Mouse (Mus musculus) heart, embryonic 13.5 days (tissue): ENCODE results near the gene Npdc1. TPM values are rescaled to one million over a fixed set of nuclear protein-coding genes. Genes with fewer than 3 reads are reported as not detected.

Source experiments
- ATAC-seq: fragments of 200-750 bp; cut with Nextera tagmentation; 2 replicates; pipeline ENCODE4 v1.8.0; 2017; ENCODE audit warnings: moderate TSS enrichment; ENCODE audit not compliant: insufficient number of reproducible peaks, low FRiP score, low TSS enrichment; ENCODE audit errors: extremely low read depth
- H3K27ac ChIP-seq: fragments of 300-500 bp; sonication (generic); replicated peaks from 2 replicates; pipeline ENCODE4 v1.5.1; 2015; ENCODE audit warnings: moderate library complexity, mild to moderate bottlenecking, inconsistent platforms
- H3K27me3 ChIP-seq: fragments of 300-500 bp; sonication (generic); replicated peaks from 2 replicates; pipeline ENCODE4 v1.6.1; 2015; ENCODE audit warnings: mild to moderate bottlenecking, inconsistent platforms
- H3K36me3 ChIP-seq: fragments of 300-500 bp; sonication (generic); 2 replicates; pipeline ENCODE4 v1.6.1; 2015; ENCODE audit warnings: mild to moderate bottlenecking, inconsistent platforms
- H3K4me1 ChIP-seq: fragments of 300-500 bp; sonication (generic); 2 replicates; pipeline ENCODE4 v1.6.1; 2015; ENCODE audit warnings: inconsistent platforms
- H3K4me2 ChIP-seq: fragments of 300-500 bp; sonication (generic); 2 replicates; pipeline ENCODE4 v1.6.1; 2015; ENCODE audit warnings: inconsistent platforms, mild to moderate bottlenecking, moderate library complexity
- H3K4me3 ChIP-seq: fragments of 300-500 bp; sonication (generic); 2 replicates; pipeline ENCODE4 v1.5.1; 2015; ENCODE audit warnings: moderate library complexity, mild to moderate bottlenecking, inconsistent platforms
- H3K9ac ChIP-seq: fragments of 300-500 bp; sonication (generic); 2 replicates; pipeline ENCODE4 v1.6.1; 2015; ENCODE audit warnings: inconsistent platforms, mild to moderate bottlenecking, moderate library complexity
- H3K9me3 ChIP-seq: fragments of 300-500 bp; sonication (generic); 2 replicates; pipeline ENCODE4 v1.6.1; 2016; ENCODE audit warnings: inconsistent platforms
- WGBS: fragments of 180-500 bp; shearing (Covaris S2); methylation state at CpG from one replicate; pipeline ENCODE4 v1.1.7; 2015; ENCODE audit warnings: mixed read lengths; 5-methylcytosine and 5-hydroxymethylcytosine counted together
- polyA plus RNA-seq: library from polyadenylated mRNA; unstranded; fragments of >200 nt; fragmentation: Nextera tagmentation; extraction: Ambion mirVana; gene quantifications from 2 replicates; pipeline ENCODE4 v1.2.1, GENCODE M21; 2015

Npdc1 gene
- polyA plus RNA-seq, 1 experiment from 2014 or later: 26.6 TPM

GRCm38 (mm10) chr2:25431308-25431855 lies 32.2 kb downstream of the Npdc1 start:
- Histone ChIP-seq H3K4me3 (no peak overlapping the region), H3K27ac (no peak overlapping the region), H3K9me3 (no peaks in the 10 kb centered on the region), H3K27me3 (peaks cover 50% of the 10 kb centered on the region), H3K4me1 (peaks cover 2% of the 10 kb centered on the region; the same call in 1 of the 2 replicates), H3K9ac (no peak overlapping the region), H3K36me3 (no peaks in the 10 kb centered on the region), H3K4me2 (no peak overlapping the region)
- no peak for ATAC-seq
- 82% methylated on average over 6 of the region's 6 CpGs for WGBS

- no peak overlapping the region for H3K9ac ChIP-seq
- H3K4me1 ChIP-seq: peaks cover 2% of the 10 kb centered on the region; the same call in 1 of the 2 replicates
- peaks cover 41% of the 10 kb centered on the region for H3K27me3 ChIP-seq
- WGBS: 64% methylated on average over 11 of the region's 11 CpGs
- no peak for ATAC-seq
- no peaks in the 10 kb centered on the region for H3K9me3 ChIP-seq
- H3K36me3 ChIP-seq: peaks cover 6% of the 10 kb centered on the region
- H3K4me2 ChIP-seq: no peak overlapping the region
- H3K4me3 ChIP-seq: no peak overlapping the region
- H3K27ac ChIP-seq: no peak overlapping the region
Observed at GRCm38 (mm10) chr2:25432326-25433098, 33.4 kb downstream of the Npdc1 start.

GRCm38 (mm10) chr2:25433101-25433500 lies 34.0 kb downstream of the Npdc1 start:
- H3K9me3 ChIP-seq: no peaks in the 10 kb centered on the region
- WGBS: 85% methylated on average over 17 of the region's 17 CpGs
- H3K27me3 ChIP-seq: peaks cover 40% of the 10 kb centered on the region
- no peak overlapping the region for H3K4me2 ChIP-seq
- H3K4me3 ChIP-seq: no peak overlapping the region
- no peak for ATAC-seq
- peaks cover 6% of the 10 kb centered on the region for H3K36me3 ChIP-seq
- peaks cover 2% of the 10 kb centered on the region; the same call in 1 of the 2 replicates for H3K4me1 ChIP-seq
- H3K27ac ChIP-seq: no peak overlapping the region
- H3K9ac ChIP-seq: no peak overlapping the region

DNA sequence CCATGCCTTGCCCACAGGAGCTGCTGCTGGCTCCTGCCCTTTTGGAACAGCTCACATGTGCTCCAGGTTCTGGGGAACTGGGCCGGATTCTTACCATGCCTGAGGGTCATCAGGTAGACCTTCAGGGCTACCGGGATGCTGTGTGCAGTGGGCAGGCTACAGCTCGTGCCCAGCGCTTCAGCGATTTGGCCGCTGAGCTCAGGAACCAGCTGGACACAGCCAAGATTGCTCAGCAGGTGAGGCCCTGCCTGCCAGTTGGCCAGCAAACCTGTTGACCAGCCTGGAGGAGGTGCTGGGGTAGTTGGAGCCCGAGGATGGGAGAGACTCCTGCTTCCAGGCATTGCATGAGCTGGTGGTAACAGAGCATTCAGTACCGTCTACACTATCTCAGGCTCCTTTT lies 35.1 kb downstream of the Npdc1 start:
- no peak overlapping the region for H3K4me2 ChIP-seq
- H3K27me3 ChIP-seq: peaks cover 40% of the 10 kb centered on the region
- WGBS: 84% methylated on average over 8 of the region's 8 CpGs
- H3K9me3 ChIP-seq: no peaks in the 10 kb centered on the region
- no peak overlapping the region for H3K9ac ChIP-seq
- H3K27ac ChIP-seq: no peak overlapping the region
- H3K36me3 ChIP-seq: peaks cover 6% of the 10 kb centered on the region
- no peak overlapping the region for H3K4me3 ChIP-seq
- no peaks in the 10 kb centered on the region for H3K4me1 ChIP-seq
- ATAC-seq: no peak

GRCm38 (mm10) chr2:25436286-25436820 lies 37.2 kb downstream of the Npdc1 start:
- Histone ChIP-seq H3K4me2 (no peak overlapping the region), H3K9me3 (no peaks in the 10 kb centered on the region), H3K4me1 (no peaks in the 10 kb centered on the region), H3K36me3 (peaks cover 7% of the 10 kb centered on the region), H3K27ac (no peak overlapping the region), H3K4me3 (no peak overlapping the region), H3K27me3 (peaks cover 20% of the 10 kb centered on the region), H3K9ac (no peak overlapping the region)
- 87% methylated on average over 10 of the region's 10 CpGs for WGBS
- no peak for ATAC-seq

GRCm38 (mm10) chr2:25441067-25441466 lies 41.9 kb downstream of the Npdc1 start:
- no peak for ATAC-seq
- Histone ChIP-seq H3K4me3 (no peak overlapping the region), H3K9me3 (no peaks in the 10 kb centered on the region), H3K9ac (no peak overlapping the region), H3K4me2 (no peak overlapping the region), H3K27ac (no peak overlapping the region), H3K36me3 (peaks cover 13% of the 10 kb centered on the region), H3K27me3 (no peaks in the 10 kb centered on the region; the same call in 1 of the 2 replicates), H3K4me1 (no peaks in the 10 kb centered on the region)
- WGBS: 78% methylated on average over 20 of the region's 20 CpGs

DNA sequence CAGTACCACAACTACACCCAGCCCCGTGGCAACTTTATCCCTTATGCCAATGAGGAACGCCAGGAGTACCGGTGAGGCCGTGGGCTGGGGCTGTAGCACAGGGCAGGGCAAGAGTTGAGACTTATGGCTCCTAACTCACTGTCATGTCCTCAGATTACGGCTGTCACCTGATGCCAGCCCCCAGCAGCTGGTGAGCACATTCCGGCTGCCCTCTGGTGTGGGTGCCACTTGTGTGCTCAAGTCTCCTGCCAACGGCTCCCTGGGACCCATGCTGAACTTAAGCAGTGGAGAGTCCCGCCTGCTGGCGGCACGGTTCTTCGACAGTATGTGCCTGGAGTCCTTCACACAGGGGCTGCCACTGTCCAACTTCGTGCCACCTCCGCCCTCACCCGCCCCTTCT lies 43.5 kb downstream of the Npdc1 start:
- Histone ChIP-seq H3K9me3 (no peaks in the 10 kb centered on the region), H3K4me2 (no peak overlapping the region), H3K27me3 (no peaks in the 10 kb centered on the region; the same call in 1 of the 2 replicates), H3K36me3 (peaks cover 6% of the 10 kb centered on the region; the same call in 1 of the 2 replicates), H3K9ac (no peak overlapping the region), H3K4me1 (no peaks in the 10 kb centered on the region), H3K4me3 (no peak overlapping the region), H3K27ac (no peak overlapping the region)
- WGBS: 77% methylated on average over 14 of the region's 14 CpGs
- no peak for ATAC-seq

GRCm38 (mm10) chr2:25450853-25451647 lies 51.9 kb downstream of the Npdc1 start:
- Histone ChIP-seq H3K4me1 (peaks cover 2% of the 10 kb centered on the region; the same call in 1 of the 2 replicates), H3K4me3 (no peak overlapping the region)

GRCm38 (mm10) chr2:25452951-25453350 lies 53.8 kb downstream of the Npdc1 start:
- H3K36me3 ChIP-seq: peaks cover 6% of the 10 kb centered on the region; the same call in 1 of the 2 replicates
- ATAC-seq: no peak
- H3K27me3 ChIP-seq: no peaks in the 10 kb centered on the region
- no peak overlapping the region for H3K4me2 ChIP-seq
- 30% methylated on average over 1 of the region's 1 CpGs for WGBS
- peaks cover 6% of the 10 kb centered on the region for H3K4me1 ChIP-seq
- H3K27ac ChIP-seq: no peak overlapping the region
- H3K4me3 ChIP-seq: no peak overlapping the region
- no peak overlapping the region for H3K9ac ChIP-seq
- no peaks in the 10 kb centered on the region for H3K9me3 ChIP-seq

More at GRCm38 (mm10) chr2:25450853-25451647, 51.9 kb downstream of the Npdc1 start:
- Histone ChIP-seq H3K27me3 (no peaks in the 10 kb centered on the region), H3K27ac (no peak overlapping the region), H3K9me3 (no peaks in the 10 kb centered on the region), H3K36me3 (no peaks in the 10 kb centered on the region), H3K4me2 (no peak overlapping the region), H3K9ac (no peak overlapping the region)
- WGBS: 68% methylated on average over 8 of the region's 8 CpGs
- no peak for ATAC-seq

DNA sequence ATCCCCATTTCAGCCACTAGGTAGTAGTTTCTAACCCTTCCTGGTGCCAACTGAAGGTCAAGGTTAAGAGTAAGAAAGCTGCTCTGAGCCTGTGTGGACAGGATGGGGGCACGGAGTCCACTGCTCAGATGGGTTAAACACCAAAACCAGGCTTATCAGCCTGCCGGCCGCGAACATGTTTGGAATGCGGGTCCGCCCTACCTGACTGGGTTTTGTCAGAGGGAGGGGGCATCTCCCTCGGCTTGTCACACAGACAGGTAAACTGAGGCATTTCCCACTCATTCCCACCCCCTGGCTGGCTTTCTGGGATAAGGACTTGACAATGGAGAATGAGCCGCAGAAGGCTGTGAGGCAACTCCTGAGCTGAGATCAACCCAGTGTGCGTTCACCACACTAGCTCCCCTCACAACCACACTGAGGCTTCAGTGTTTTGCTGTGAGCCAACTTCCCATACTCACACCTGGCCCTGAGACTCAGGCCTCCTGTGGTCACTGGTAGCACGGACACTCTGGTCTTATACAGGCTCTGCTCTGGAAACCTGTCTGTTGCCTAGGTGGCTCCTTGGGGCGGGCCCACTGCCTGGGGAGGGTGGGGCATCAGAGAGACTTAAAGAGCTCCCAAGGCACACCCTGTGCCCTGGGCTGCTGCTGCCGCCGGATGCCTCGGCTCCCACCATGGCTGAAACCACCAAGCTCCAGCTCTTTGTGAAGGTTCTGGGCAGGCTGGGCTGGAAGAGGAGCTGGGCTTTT lies 57.2 kb downstream of the Npdc1 start, which contains the start of gene Clic3:
Clic3 (plus strand) TSS at position 634 of the 749 bp plus-strand sequence.
- Histone ChIP-seq H3K27ac (no peak within 1 kb of the TSS), H3K9ac (no peak within 1 kb of the TSS), H3K9me3 (no peaks in the 10 kb centered on the region), H3K36me3 (peaks cover 21% of the 10 kb centered on the region), H3K4me1 (peaks cover 27% of the 10 kb centered on the region), H3K4me2 (no peak within 1 kb of the TSS), H3K4me3 (no peak within 1 kb of the TSS), H3K27me3 (no peaks in the 10 kb centered on the region)
- 34% methylated on average over 14 of the region's 14 CpGs for WGBS
- ATAC-seq: no peak
